Mouse (Mus musculus) right cerebral cortex, adult 2 months (tissue): ENCODE results near the gene Vmn1r26.
"Not testable (repeated sequence)": the region's sequence is repeated elsewhere in the genome, so short reads cannot be mapped to it uniquely, and the experiment has no call there.

Experiments
- DNase-seq, 2 experiments: peaks; one replicate each; pipeline ENCODE4 v3.0.0; 2021 to 2022; ENCODE audit warnings: low spot score in 2 of 2

The Vmn1r26 gene

GRCm38 (mm10) chr6:58015059-58015458 is at the start of gene Vmn1r26:
Vmn1r26 (minus strand) TSS chr6:58015159.
- DNase-seq = no peak

GRCm38 (mm10) chr6:58044025-58044424 is 29.1 kb upstream of the Vmn1r26 start:
- peak; percentile 4 to 12 for DNase-seq

- DNase-seq = not testable (repeated sequence)
These were observed 2.5 kb upstream of the Vmn1r26 start for GRCm38 (mm10) chr6:58017478-58017877.

- DNase-seq = no peak
These were observed 34.2 kb downstream of the Vmn1r26 start, which contains the start of gene Vmn1r25 for GRCm38 (mm10) chr6:57980710-57981109. Vmn1r25 (minus strand) TSS chr6:57980810.

- DNase-seq = not testable (repeated sequence)
These were observed 53.6 kb downstream of the Vmn1r26 start, which contains the start of gene Vmn1r24 for GRCm38 (mm10) chr6:57961403-57961802. Vmn1r24 (minus strand) TSS chr6:57961503.
